Mouse (Mus musculus): ENCODE measurements around the gene Ubtd2. TPM values are rescaled to one million over a fixed set of nuclear protein-coding genes. Genes with fewer than 3 reads are reported as not detected.

Ubtd2 gene
- polyA plus RNA-seq, 1 experiment from 2014 or later: 61.5 TPM

DNA sequence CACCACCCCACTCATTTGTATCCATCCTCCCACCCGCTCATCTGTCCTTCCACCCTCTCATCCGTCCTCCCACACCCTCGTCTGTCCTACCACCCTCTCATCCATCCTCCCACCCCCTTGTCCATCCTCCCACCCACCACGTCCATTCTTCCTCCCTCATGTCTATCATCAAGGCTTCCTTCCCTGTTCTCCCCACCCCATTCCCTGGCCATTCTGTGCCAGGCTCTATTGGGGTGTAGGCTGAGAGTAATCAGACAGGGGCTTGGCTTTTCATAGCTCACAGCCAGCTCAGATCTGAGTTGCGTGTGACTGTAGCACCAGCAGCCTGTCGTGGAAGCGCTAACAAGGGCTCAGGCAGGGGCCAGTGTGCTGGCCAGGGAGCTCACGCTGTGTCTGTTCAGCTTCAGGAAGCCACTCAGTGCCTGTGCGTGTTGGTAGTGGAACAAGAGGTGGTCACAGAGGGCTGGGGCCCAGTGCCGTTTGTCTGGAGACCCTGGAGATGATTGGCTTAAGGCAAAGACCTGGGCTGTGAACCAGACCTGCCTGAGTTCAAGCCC lies 92.3 kb downstream of the Ubtd2 start:
- 63% methylated on average over 10 of the region's 10 CpGs for WGBS
- H3K4me3 ChIP-seq (ENCODE audit: low read depth, low read length): no peak overlapping the region
- no peak overlapping the region for H3K27ac ChIP-seq (ENCODE audit: low read length)
- H3K36me3 ChIP-seq (ENCODE audit: control insufficient read depth, insufficient read depth, low read length): no peaks in the 10 kb centered on the region
- H3K27me3 ChIP-seq (ENCODE audit: control insufficient read depth, insufficient read depth, low read length): no peaks in the 10 kb centered on the region
- no peak overlapping the region for H3K4me2 ChIP-seq (replicated peaks; ENCODE audit: low read depth, low read length)
- peaks cover 19% of the 10 kb centered on the region for H3K4me1 ChIP-seq (ENCODE audit: control insufficient read depth, insufficient read depth, low read length)
- no peaks in the 10 kb centered on the region for H3K9me3 ChIP-seq (ENCODE audit: control insufficient read depth, low read depth, low read length)
- H3K9ac ChIP-seq (replicated peaks; ENCODE audit: low read depth, low read length): no peak overlapping the region
- no peak for ATAC-seq (ENCODE audit: insufficient number of reproducible peaks, insufficient read depth, low FRiP score, low read depth)

DNA sequence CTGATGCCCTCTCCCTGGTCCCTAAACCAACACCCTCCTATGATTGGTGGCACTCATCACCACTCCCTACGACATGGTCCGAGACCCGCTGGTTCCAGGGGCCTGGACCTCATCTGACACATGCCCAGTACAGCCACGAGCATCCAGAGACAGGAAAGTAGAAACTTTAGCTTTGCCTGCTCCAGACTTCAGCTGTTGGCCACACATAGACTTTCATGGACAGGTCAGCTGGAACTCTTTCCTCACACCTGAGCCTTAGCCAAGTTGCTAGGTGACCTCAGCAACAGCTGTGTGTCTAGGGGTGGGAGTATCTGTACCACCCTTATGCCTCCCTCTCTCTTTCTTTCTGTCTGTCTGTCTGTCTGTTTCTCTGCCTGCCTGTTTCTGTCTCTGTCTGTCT lies 93.1 kb downstream of the Ubtd2 start:
- no peak for ATAC-seq (ENCODE audit: insufficient number of reproducible peaks, insufficient read depth, low FRiP score, low read depth)

DNA sequence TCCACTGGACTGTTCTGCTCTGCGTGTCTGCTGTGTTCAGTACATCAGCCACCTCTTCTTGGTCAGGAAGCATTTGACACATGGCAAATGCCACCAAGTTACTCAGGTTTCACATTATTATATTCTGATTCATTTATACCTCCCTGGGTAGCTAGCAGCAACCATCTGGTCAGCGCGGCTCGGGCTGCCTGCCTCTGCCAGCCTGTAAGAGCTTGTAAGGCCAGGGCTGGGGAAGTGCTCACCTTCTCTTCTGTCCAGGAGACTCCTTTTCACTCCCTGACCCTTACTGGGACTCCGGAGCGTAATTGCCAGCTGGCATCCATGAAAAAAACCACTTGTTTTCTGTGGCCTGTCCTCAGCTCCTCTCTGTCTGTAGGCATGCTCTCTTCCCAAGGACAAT lies 94.1 kb downstream of the Ubtd2 start:
- Histone ChIP-seq H3K27me3 (ENCODE audit: control insufficient read depth, insufficient read depth, low read length) (no peaks in the 10 kb centered on the region), H3K27ac (ENCODE audit: low read length) (no peak overlapping the region), H3K9ac (replicated peaks; ENCODE audit: low read depth, low read length) (no peak overlapping the region), H3K4me1 (ENCODE audit: control insufficient read depth, insufficient read depth, low read length) (peaks cover 33% of the 10 kb centered on the region), H3K4me3 (ENCODE audit: low read depth, low read length) (no peak overlapping the region), H3K9me3 (ENCODE audit: control insufficient read depth, low read depth, low read length) (no peaks in the 10 kb centered on the region), H3K4me2 (replicated peaks; ENCODE audit: low read depth, low read length) (no peak overlapping the region), H3K36me3 (ENCODE audit: control insufficient read depth, insufficient read depth, low read length) (no peaks in the 10 kb centered on the region)
- no peak for ATAC-seq (ENCODE audit: insufficient number of reproducible peaks, insufficient read depth, low FRiP score, low read depth)
- WGBS: 80% methylated on average over 6 of the region's 6 CpGs

More for the DNA sequence above, 93.1 kb downstream of the Ubtd2 start:
- peaks cover 26% of the 10 kb centered on the region for H3K4me1 ChIP-seq (ENCODE audit: control insufficient read depth, insufficient read depth, low read length)
- no peak overlapping the region for H3K4me2 ChIP-seq (replicated peaks; ENCODE audit: low read depth, low read length)
- no peaks in the 10 kb centered on the region for H3K9me3 ChIP-seq (ENCODE audit: control insufficient read depth, low read depth, low read length)
- no peak overlapping the region for H3K4me3 ChIP-seq (ENCODE audit: low read depth, low read length)
- WGBS: 81% methylated on average over 4 of the region's 4 CpGs
- no peaks in the 10 kb centered on the region for H3K27me3 ChIP-seq (ENCODE audit: control insufficient read depth, insufficient read depth, low read length)
- H3K36me3 ChIP-seq (ENCODE audit: control insufficient read depth, insufficient read depth, low read length): no peaks in the 10 kb centered on the region
- H3K9ac ChIP-seq (replicated peaks; ENCODE audit: low read depth, low read length): no peak overlapping the region
- H3K27ac ChIP-seq (ENCODE audit: low read length): no peak overlapping the region

DNA sequence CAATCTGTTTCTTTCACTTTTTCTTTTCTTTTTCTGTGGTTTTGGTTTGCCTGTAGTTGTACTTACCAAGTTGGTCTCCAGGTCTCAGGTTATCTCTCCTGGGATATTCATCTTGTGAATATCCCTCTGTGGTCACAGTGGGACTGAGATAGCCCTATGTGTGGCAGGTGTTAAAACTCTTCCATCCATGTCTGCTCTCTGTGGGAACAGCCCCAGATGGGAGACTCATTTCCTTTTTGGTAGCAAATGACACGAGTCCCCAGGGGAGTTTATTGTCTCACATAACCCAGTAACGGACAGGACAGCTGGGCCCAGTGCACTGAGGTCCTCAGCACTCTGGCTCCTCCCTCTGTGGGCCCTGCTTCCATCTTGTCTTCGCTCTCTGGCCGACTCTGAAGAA lies 94.9 kb downstream of the Ubtd2 start:
- Histone ChIP-seq H3K9ac (replicated peaks; ENCODE audit: low read depth, low read length) (no peak overlapping the region), H3K4me3 (ENCODE audit: low read depth, low read length) (no peak overlapping the region), H3K27ac (ENCODE audit: low read length) (no peak overlapping the region), H3K4me2 (replicated peaks; ENCODE audit: low read depth, low read length) (no peak overlapping the region), H3K36me3 (ENCODE audit: control insufficient read depth, insufficient read depth, low read length) (no peaks in the 10 kb centered on the region), H3K4me1 (ENCODE audit: control insufficient read depth, insufficient read depth, low read length) (peaks cover 33% of the 10 kb centered on the region), H3K9me3 (ENCODE audit: control insufficient read depth, low read depth, low read length) (no peaks in the 10 kb centered on the region), H3K27me3 (ENCODE audit: control insufficient read depth, insufficient read depth, low read length) (no peaks in the 10 kb centered on the region)
- no peak for ATAC-seq (ENCODE audit: insufficient number of reproducible peaks, insufficient read depth, low FRiP score, low read depth)
- 65% methylated on average over 4 of the region's 4 CpGs for WGBS

DNA sequence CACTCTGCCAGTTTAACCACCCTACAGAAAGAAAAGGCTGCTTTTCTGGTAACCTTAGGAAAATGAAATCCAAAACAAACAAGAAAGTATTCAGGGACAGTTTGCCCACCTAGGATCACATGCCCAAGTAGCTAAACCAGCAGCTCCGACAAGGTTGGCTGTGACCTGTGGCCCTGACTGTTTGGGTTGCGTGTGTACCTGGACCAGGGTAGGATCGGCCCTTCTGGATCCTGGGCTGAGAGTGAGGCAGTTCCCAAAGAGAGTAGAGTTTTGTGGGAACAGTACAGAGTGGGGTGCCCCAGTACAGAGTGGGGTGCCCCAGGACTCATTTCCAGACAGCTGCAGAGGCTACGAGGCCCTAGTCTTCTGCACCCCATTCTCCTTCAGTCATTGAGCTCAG lies 95.9 kb downstream of the Ubtd2 start:
- Histone ChIP-seq H3K4me1 (ENCODE audit: control insufficient read depth, insufficient read depth, low read length) (peaks cover 33% of the 10 kb centered on the region), H3K27me3 (ENCODE audit: control insufficient read depth, insufficient read depth, low read length) (no peaks in the 10 kb centered on the region), H3K36me3 (ENCODE audit: control insufficient read depth, insufficient read depth, low read length) (no peaks in the 10 kb centered on the region), H3K9ac (replicated peaks; ENCODE audit: low read depth, low read length) (no peak overlapping the region), H3K9me3 (ENCODE audit: control insufficient read depth, low read depth, low read length) (no peaks in the 10 kb centered on the region), H3K27ac (ENCODE audit: low read length) (no peak overlapping the region), H3K4me3 (ENCODE audit: low read depth, low read length) (no peak overlapping the region), H3K4me2 (replicated peaks; ENCODE audit: low read depth, low read length) (no peak overlapping the region)
- ATAC-seq (ENCODE audit: insufficient number of reproducible peaks, insufficient read depth, low FRiP score, low read depth): no peak
- WGBS: 75% methylated on average over 4 of the region's 4 CpGs

DNA sequence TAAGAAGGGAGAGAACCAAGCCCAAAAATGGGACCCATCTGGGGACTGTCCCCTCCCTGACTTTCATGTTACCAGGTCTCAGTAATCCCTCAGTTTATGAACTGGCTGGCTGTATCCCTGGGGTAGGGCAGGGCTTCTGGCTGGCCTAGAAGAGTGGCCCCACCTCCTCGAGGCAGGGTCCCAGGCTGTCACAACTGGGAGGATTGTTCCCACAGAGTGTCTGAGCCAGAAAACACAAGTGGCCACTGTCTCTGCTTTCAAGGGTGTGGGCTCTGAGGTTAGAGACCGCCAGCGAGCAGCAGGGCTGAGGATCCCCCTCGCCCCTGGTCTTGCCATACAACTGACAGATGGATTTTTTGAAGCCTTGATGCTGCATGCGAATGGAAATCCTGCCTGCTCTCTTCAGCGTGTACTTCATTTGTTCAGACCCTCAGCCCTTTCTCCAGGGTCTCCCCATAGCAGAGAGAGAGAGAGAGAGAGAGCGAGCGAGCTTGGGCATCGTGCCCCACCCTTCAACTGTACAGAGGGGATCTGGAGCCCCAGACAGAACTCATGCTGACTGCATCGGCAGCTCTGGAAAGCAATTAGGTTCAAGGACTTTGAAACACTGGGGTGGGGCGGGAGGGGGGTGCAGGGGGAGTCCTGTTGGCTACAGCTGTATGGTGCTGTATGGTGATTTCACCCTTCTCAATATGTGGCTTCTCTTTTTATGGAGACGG lies 96.6 kb downstream of the Ubtd2 start:
- Histone ChIP-seq H3K27ac (ENCODE audit: low read length) (no peak overlapping the region), H3K4me1 (ENCODE audit: control insufficient read depth, insufficient read depth, low read length) (peaks cover 33% of the 10 kb centered on the region), H3K9me3 (ENCODE audit: control insufficient read depth, low read depth, low read length) (no peaks in the 10 kb centered on the region), H3K4me3 (ENCODE audit: low read depth, low read length) (no peak overlapping the region), H3K4me2 (replicated peaks; ENCODE audit: low read depth, low read length) (no peak overlapping the region), H3K27me3 (ENCODE audit: control insufficient read depth, insufficient read depth, low read length) (no peaks in the 10 kb centered on the region), H3K36me3 (ENCODE audit: control insufficient read depth, insufficient read depth, low read length) (no peaks in the 10 kb centered on the region), H3K9ac (replicated peaks; ENCODE audit: low read depth, low read length) (no peak overlapping the region)
- WGBS: 58% methylated on average over 12 of the region's 12 CpGs
- ATAC-seq (ENCODE audit: insufficient number of reproducible peaks, insufficient read depth, low FRiP score, low read depth): no peak

DNA sequence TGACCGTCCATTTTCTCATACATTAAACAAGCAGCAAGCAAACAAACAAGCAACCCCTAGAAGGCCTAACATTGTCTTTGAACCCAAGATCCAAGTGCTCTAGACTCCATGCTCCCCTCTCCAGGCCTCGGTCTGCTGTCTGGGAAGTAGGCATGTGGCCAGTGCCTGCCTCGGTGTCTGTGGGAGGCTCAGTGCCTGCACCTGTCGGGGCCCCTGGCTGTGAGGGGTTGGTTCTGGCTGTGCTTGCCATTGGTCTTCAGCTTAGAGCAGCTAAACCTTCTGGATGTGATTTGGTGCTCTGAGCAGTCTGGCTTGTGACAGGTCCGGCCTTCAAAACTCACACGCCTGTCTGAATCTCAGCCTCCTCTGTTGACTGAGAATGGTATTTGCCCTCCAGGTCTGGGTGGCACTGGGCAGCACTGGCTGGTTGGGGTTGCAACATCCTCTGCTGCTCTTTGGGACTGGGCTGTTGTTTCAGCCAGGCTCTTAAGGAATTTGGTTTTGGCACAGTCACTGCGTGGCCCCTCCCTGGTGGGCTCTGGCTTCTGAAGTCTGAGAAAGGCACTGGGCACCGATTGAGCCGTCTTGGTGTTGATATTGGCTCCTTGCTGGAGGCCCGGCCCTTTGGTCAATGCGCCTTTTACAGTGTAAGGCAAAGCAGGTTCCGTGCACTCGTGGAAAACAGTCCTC lies 97.4 kb downstream of the Ubtd2 start:
- ATAC-seq (ENCODE audit: insufficient number of reproducible peaks, insufficient read depth, low FRiP score, low read depth): no peak
- H3K9me3 ChIP-seq (ENCODE audit: control insufficient read depth, low read depth, low read length): no peaks in the 10 kb centered on the region
- H3K9ac ChIP-seq (replicated peaks; ENCODE audit: low read depth, low read length): no peak overlapping the region

DNA sequence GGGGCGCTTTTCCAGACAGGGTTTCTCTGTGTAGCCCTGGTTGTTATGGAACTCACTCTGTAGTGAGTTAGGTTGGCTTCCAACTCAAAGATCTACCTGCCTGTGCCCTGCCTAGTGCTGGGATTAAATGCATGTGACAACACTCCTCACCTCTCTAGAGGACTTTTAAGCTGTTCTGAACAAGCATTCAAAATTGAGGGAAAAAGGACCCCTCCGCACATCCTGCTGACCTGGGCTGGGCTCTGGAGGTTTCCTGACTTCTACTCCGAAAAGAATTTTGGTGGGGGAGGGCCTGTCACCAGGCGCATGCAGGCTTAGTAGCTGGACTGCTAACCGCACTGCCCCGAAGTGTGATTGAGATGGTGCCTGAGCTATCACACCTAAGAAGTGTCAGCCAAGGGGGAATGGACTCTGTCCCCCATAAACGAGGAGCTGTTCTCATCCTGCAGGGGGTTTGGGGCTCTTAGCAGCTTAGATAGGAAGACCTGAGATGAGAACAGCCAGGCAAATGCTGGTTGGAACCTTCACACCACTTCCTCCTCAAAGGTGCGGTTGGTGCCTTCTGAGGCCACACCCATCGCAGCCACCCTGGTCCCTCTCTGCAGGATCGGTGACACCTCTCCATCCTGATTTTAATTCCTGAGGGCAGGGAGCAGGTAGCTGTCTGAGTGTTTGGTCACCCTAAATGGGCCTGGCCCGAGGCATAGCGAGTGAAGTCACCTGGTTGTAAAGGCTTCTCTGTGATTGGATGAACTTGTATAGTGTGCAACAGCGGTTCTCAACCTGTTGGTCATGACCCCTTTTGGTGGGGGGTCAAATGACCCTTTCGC lies 98.4 kb downstream of the Ubtd2 start:
- Histone ChIP-seq H3K27me3 (ENCODE audit: control insufficient read depth, insufficient read depth, low read length) (no peaks in the 10 kb centered on the region), H3K9me3 (ENCODE audit: control insufficient read depth, low read depth, low read length) (no peaks in the 10 kb centered on the region), H3K36me3 (ENCODE audit: control insufficient read depth, insufficient read depth, low read length) (no peaks in the 10 kb centered on the region), H3K4me1 (ENCODE audit: control insufficient read depth, insufficient read depth, low read length) (peaks cover 34% of the 10 kb centered on the region), H3K9ac (replicated peaks; ENCODE audit: low read depth, low read length) (no peak overlapping the region), H3K4me2 (replicated peaks; ENCODE audit: low read depth, low read length) (no peak overlapping the region), H3K27ac (ENCODE audit: low read length) (no peak overlapping the region), H3K4me3 (ENCODE audit: low read depth, low read length) (no peak overlapping the region)
- 57% methylated on average over 14 of the region's 14 CpGs for WGBS
- no peak for ATAC-seq (ENCODE audit: insufficient number of reproducible peaks, insufficient read depth, low FRiP score, low read depth)

More for the DNA sequence above, 97.4 kb downstream of the Ubtd2 start:
- no peaks in the 10 kb centered on the region for H3K27me3 ChIP-seq (ENCODE audit: control insufficient read depth, insufficient read depth, low read length)
- no peak overlapping the region for H3K4me2 ChIP-seq (replicated peaks; ENCODE audit: low read depth, low read length)
- no peak overlapping the region for H3K27ac ChIP-seq (ENCODE audit: low read length)
- H3K36me3 ChIP-seq (ENCODE audit: control insufficient read depth, insufficient read depth, low read length): no peaks in the 10 kb centered on the region
- WGBS: 53% methylated on average over 13 of the region's 13 CpGs
- H3K4me1 ChIP-seq (ENCODE audit: control insufficient read depth, insufficient read depth, low read length): peaks cover 33% of the 10 kb centered on the region
- H3K4me3 ChIP-seq (ENCODE audit: low read depth, low read length): no peak overlapping the region
